Mouse (Mus musculus): ENCODE results near the gene Gm10097.

GRCm38 (mm10) chr10:5096996-5097753 lies 28.2 kb downstream of the Gm10097 start:
- TF ChIP-seq ZC3H11A (IDR thresholded peaks at IDR 0.05; ENCODE audit: borderline replicate concordance, low read depth, low read length) (no peak), CHD2 (IDR thresholded peaks at IDR 0.05; ENCODE audit: low read depth, low read length) (no peak), MAFK (IDR thresholded peaks at IDR 0.05; ENCODE audit: insufficient read depth, low read depth, low read length) (no peak), HCFC1 (IDR thresholded peaks at IDR 0.05; ENCODE audit: borderline replicate concordance, insufficient read depth, low read length) (no peak)
